Mouse (Mus musculus) ES-Bruce4 (cell line): ENCODE data around the gene Fam214b.

Source experiments
- CTCF ChIP-seq: IDR thresholded peaks from one replicate; pipeline ENCODE4 v1.8.1; 2011; ENCODE audit warnings: low read depth, low read length
- EP300 ChIP-seq: IDR thresholded peaks from 2 replicates; pipeline ENCODE4 v1.6.1; 2011; ENCODE audit warnings: low read depth, low read length; ENCODE audit not compliant: insufficient read depth
- POLR2A ChIP-seq: IDR thresholded peaks from one replicate; pipeline ENCODE4 v1.8.1; 2011; ENCODE audit warnings: low read length; ENCODE audit not compliant: insufficient read depth

DNA sequence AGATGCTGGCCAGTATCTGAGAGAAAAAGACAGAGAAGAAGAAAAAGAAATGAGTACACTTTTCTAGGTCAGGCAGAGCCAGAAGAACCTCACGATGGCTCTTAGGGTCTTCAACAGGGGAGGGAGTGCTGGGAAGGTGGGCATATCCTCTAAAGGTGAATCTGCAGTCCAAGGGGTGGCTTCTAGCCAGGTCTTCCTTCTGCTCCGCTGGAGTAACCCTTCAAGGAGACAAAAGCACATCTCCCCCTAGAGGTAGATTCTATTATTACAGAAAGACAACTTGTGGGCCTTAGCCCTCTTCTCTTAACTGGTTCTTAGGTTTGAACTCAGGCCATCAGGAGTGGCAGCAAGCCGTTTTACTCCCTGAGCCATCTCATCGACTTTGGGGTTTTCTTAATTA, 6.6 kb upstream of the Fam214b start:
- peak; percentile 30 for TF ChIP-seq CTCF
- TF ChIP-seq POLR2A: no peak
- TF ChIP-seq EP300: no peak
